Mouse (Mus musculus) ES-E14 (cell line): ENCODE measurements around the gene Btg2. TPM values are rescaled to one million over a fixed set of nuclear protein-coding genes. Genes with fewer than 3 reads are reported as not detected.

Source experiments
- DNase-seq: peaks from one replicate; pipeline ENCODE4 v3.0.0-alpha.2; 2013; ENCODE audit warnings: low read depth, low spot score
- H3K27ac ChIP-seq: 2 replicates; pipeline ENCODE4 v1.5.1; 2012; ENCODE audit warnings: low read depth, mild to moderate bottlenecking, low read length, moderate library complexity, mixed read lengths; ENCODE audit not compliant: poor library complexity, insufficient read depth, severe bottlenecking
- H3K36me3 ChIP-seq: 2 replicates; pipeline ENCODE4 v1.6.1; 2012; ENCODE audit warnings: mild to moderate bottlenecking, low read length, moderate library complexity, mixed read lengths; ENCODE audit not compliant: control insufficient read depth, poor library complexity, insufficient read depth, severe bottlenecking
- H3K4me1 ChIP-seq, 2 experiments: fragments of 150-350 bp in 1 of 2; sonication (generic) in 1 of 2; 2 replicates each; pipeline ENCODE4 v1.6.1; 2012; ENCODE audit warnings: low read length in 2 of 2, mild to moderate bottlenecking in 1 of 2, mixed read lengths in 1 of 2; ENCODE audit not compliant: control insufficient read depth in 2 of 2, insufficient read depth in 2 of 2, poor library complexity in 1 of 2
- H3K4me3 ChIP-seq, 2 experiments: fragments of 150-350 bp in 1 of 2; sonication (generic) in 1 of 2; 2 replicates each; pipeline ENCODE4 v1.5.1; 2012; ENCODE audit warnings: low read length in 2 of 2, low read depth in 1 of 2, mild to moderate bottlenecking in 1 of 2, mixed read lengths in 1 of 2; ENCODE audit not compliant: insufficient read depth in 1 of 2, poor library complexity in 1 of 2, severe bottlenecking in 1 of 2
- H3K9ac ChIP-seq: 2 replicates; pipeline ENCODE4 v1.6.1; 2012; ENCODE audit warnings: low read depth, mild to moderate bottlenecking, low read length, mixed read lengths; ENCODE audit not compliant: poor library complexity, insufficient read depth, severe bottlenecking
- H3K9me3 ChIP-seq: fragments of 150-350 bp; sonication (generic); 2 replicates; pipeline ENCODE4 v1.6.1; 2012; ENCODE audit warnings: low read depth, mild to moderate bottlenecking, low read length; ENCODE audit not compliant: control insufficient read depth, insufficient read depth
- CHD2 ChIP-seq: IDR thresholded peaks from 2 replicates; pipeline ENCODE4 v1.6.1; 2014; ENCODE audit warnings: mild to moderate bottlenecking, low read depth, low read length, inconsistent platforms
- HCFC1 ChIP-seq: IDR thresholded peaks from 2 replicates; pipeline ENCODE4 v1.6.1; 2012; ENCODE audit warnings: low read length, inconsistent platforms, borderline replicate concordance; ENCODE audit not compliant: insufficient read depth
- MAFK ChIP-seq: IDR thresholded peaks from 2 replicates; pipeline ENCODE4 v1.6.1; 2014; ENCODE audit warnings: mild to moderate bottlenecking, low read depth, low read length, inconsistent platforms; ENCODE audit not compliant: insufficient read depth
- ZC3H11A ChIP-seq: IDR thresholded peaks from 2 replicates; pipeline ENCODE4 v1.6.1; 2012; ENCODE audit warnings: low read depth, mild to moderate bottlenecking, inconsistent platforms, low read length, borderline replicate concordance
- ZNF384 ChIP-seq: IDR thresholded peaks from 2 replicates; pipeline ENCODE4 v1.6.1; 2012; ENCODE audit warnings: low read depth, low read length, inconsistent platforms
- in situ Hi-C, 2 experiments: fragments of 600-800 bp; cut with MboI; formaldehyde crosslinking; loops; one replicate each; pipeline ENCODE4 v1.15.1; 2025; ENCODE audit warnings: low sequenced_read_pairs in 2 of 2, inconsistent platforms in 1 of 2; ENCODE audit not compliant: unreplicated experiment in 2 of 2
- total RNA-seq: library from RNA; depleted of rRNA; stranded (reverse); fragments of 300-350 nt; gene quantifications from 2 replicates; pipeline ENCODE4 v1.2.3, GENCODE M21; 2012

Btg2 gene
- total RNA-seq, 1 experiment: 40.2 TPM

DNA sequence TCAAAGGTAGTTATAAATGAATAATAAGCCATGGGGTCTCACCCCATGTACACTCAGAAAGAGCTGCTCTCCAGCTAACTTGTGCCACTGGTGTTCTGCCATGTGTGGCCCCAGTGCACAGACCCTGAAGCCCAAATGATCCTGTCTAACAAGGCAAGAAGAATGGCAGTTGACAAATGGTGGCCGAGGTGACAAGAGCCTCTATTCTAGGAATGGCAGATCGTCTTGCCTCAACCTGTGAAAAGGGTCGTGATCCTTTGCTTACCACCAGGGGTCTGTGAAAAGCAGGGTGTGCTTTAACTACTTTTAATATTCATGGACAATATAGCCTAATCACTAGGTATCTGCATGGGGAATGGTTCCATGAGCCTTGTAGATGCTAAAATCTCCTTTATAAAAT, 4.7 kb downstream of the Btg2 start:
- Histone ChIP-seq H3K9ac (no peak overlapping the region), H3K4me3 (no peak overlapping the region), H3K36me3 (peaks cover 18% of the 10 kb centered on the region), H3K27ac (no peak overlapping the region), H3K4me1 (peaks cover 2 to 7% of the 10 kb centered on the region in 2 experiments; a peak in 3 of 4 replicates), H3K9me3 (no peaks in the 10 kb centered on the region)
- no peak for DNase-seq
- TF ChIP-seq ZC3H11A (no peak), ZNF384 (no peak), CHD2 (no peak), MAFK (no peak), HCFC1 (no peak)
- in situ Hi-C loops: no loop called here

DNA sequence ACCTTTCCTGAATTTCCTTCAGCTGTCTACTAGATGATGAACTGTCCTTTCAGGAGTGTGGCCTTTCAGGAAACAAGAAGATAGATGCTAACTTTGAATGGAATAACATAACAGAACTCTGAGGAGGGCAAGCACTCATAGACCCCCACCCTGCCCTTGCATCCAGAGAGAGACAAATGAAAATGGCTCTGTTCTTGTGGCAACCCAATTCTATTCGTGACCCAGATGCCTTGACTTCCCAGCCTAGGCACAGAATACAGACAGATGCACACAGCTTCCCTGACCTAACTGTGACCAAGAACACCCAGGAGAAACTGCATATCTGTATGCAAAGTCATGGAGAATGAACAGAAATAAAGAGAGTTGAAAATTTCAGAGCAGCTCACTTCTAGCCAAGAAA, 5.3 kb downstream of the Btg2 start:
- Histone ChIP-seq H3K4me1 (peaks cover 2 to 7% of the 10 kb centered on the region in 2 experiments; a peak in 3 of 4 replicates), H3K9me3 (no peaks in the 10 kb centered on the region), H3K36me3 (peaks cover 18% of the 10 kb centered on the region), H3K9ac (no peak overlapping the region), H3K27ac (no peak overlapping the region), H3K4me3 (no peak overlapping the region)
- TF ChIP-seq MAFK (no peak), ZC3H11A (no peak), ZNF384 (no peak), HCFC1 (no peak), CHD2 (no peak)
- DNase-seq: no peak
- in situ Hi-C loops: no loop called here

DNA sequence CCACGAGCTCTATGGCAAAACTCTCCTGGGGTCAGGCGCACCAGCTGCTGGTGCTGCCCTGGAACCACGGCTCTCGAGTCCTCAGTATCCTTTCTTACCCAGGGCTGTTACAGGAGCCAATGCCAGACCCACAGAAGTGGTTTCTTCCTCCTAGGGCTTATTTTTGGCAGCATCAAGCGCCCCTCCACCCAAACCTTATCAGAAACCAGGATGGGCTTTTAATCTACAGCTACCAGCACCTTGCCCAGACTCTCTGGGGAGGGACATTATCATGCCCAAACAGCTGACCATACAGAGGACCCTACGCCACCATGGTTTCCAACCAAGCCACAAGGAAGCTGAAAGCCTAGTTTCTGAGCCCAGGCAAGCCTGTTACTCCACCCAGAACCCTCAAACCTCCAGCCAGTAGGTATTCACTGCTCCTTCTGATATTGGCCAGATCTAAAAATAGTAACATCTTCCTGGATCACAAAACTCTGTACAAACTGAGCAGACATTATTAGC, 5.8 kb downstream of the Btg2 start:
- no peak overlapping the region for H3K4me3 ChIP-seq
- H3K4me1 ChIP-seq: peaks cover 2 to 7% of the 10 kb centered on the region in 2 experiments; a peak in 3 of 4 replicates
- H3K9ac ChIP-seq: no peak overlapping the region
- no peaks in the 10 kb centered on the region for H3K9me3 ChIP-seq
- H3K27ac ChIP-seq: no peak overlapping the region
- H3K36me3 ChIP-seq: peaks cover 18% of the 10 kb centered on the region
- no peak for DNase-seq
- TF ChIP-seq HCFC1 (no peak), ZC3H11A (no peak), ZNF384 (no peak), CHD2 (no peak), MAFK (no peak)
- in situ Hi-C loops: no loop called here

DNA sequence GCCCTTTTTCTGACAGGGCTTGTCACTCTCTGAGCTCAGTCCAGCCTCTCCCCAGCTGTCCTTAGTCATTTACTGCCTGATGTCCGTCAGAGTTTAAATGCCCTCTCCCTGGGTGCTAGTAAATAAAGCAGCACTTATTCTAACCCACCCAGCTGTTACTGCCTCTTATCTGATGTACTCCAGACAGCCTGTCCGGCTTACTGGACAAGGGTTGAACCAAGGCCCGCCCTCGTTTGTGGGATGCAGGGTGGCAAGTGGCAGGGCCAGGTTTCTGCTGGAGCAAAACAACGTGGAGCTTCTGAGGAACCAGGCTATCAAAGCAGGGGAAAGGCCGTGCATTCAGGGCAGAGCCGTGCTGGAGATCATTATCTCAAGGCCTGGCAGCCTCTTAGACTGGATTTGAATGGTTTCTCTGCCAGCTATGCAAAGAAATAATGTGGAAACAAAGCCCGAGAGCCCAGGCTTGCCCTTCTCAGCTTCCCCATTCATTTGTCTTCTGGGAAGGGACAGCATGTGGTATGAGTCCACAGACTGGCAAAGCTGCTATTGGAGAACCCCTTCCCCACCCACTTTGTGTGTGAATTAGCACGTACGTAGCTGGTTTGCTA, 7.4 kb downstream of the Btg2 start:
- Histone ChIP-seq H3K9ac (no peak overlapping the region), H3K36me3 (peaks cover 11% of the 10 kb centered on the region), H3K27ac (no peak overlapping the region), H3K4me3 (no peak overlapping the region), H3K9me3 (no peaks in the 10 kb centered on the region), H3K4me1 (peaks cover 0 to 7% of the 10 kb centered on the region in 2 experiments; a peak in 2 of 4 replicates)
- TF ChIP-seq ZNF384 (no peak), CHD2 (no peak), MAFK (no peak)
- in situ Hi-C loops: no loop called here
- DNase-seq: no peak

DNA sequence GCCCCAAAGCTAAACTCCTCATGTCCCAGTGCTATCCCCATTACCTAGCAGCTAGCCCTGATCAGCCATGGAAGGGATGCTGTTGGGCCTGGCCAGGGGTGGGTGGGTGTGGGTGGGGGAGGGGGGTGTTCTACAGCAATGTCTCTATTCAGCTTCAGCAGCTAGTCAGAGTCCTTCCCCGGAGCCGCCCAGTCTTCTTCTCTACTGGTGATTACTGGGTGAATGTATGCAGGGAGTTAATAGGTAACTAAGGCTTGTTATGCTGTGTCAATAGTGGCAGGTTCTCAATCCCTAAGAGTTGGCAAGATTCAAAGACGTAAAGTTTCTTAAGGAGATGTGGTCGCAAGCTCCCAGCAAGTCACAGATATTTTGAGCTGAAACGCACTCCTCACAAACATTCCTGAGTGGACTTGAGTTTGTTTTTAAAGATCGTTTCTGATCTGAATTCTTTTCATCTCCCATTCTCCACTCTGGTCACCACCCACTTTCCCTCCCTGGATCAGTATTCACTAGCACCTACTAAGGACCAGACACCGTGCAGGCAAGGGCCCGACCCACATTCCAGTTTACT, 8.7 kb downstream of the Btg2 start:
- Histone ChIP-seq H3K9me3 (no peaks in the 10 kb centered on the region), H3K4me1 (peaks cover 0 to 7% of the 10 kb centered on the region in 2 experiments; a peak in 2 of 4 replicates), H3K36me3 (peaks cover 3% of the 10 kb centered on the region), H3K27ac (no peak overlapping the region), H3K4me3 (no peak overlapping the region), H3K9ac (no peak overlapping the region)
- no peak for TF ChIP-seq MAFK
- TF ChIP-seq HCFC1: no peak
- TF ChIP-seq ZNF384: no peak
- no peak for TF ChIP-seq CHD2
- no peak for TF ChIP-seq ZC3H11A
- in situ Hi-C loops: no loop called here
- DNase-seq: no peak
